Mouse (Mus musculus) bone marrow macrophage, adult 2 months (primary cell): Measurements from ENCODE around the gene Gns.

Source experiments
- CTCF ChIP-seq: IDR thresholded peaks from 2 replicates; pipeline ENCODE4 v1.5.1; 2012; ENCODE audit warnings: low read depth, mild to moderate bottlenecking, low read length, moderate library complexity
- POLR2A ChIP-seq: IDR thresholded peaks from 2 replicates; pipeline ENCODE4 v1.6.1; 2012; ENCODE audit warnings: mild to moderate bottlenecking, low read depth, low read length, borderline replicate concordance

- TF ChIP-seq CTCF, result peak; percentile 60
- no peak for TF ChIP-seq POLR2A
Observed at GRCm38 (mm10) chr10:121370777-121371176, 5.9 kb downstream of the Gns start.
